Mouse (Mus musculus): ENCODE results near the gene Mesd. TPM values are rescaled to one million over a fixed set of nuclear protein-coding genes. Genes with fewer than 3 reads are reported as not detected.

The Mesd gene
- polyA plus RNA-seq (2015; fragmentation: Nextera tagmentation; extraction: Ambion mirVana): 97.9 and 104 TPM in 2 replicates

- TF ChIP-seq EP300 (IDR thresholded peaks at IDR 0.05): no peak; the same call in 1 of the 2 replicates
- peak; percentile 38 for TF ChIP-seq CTCF (IDR thresholded peaks at IDR 0.05)
- WGBS: 0% methylated on average over 55 of the region's 69 CpGs
- ATAC-seq (peak; percentile 77), DNase-seq (ENCODE audit: low spot score) (peak; percentile 98)
- peak within 1 kb of the TSS; percentile 70 for H3K9ac ChIP-seq (replicated peaks; ENCODE audit: low read depth)
- H3K4me1 ChIP-seq (ENCODE audit: insufficient read depth, low read depth, low read length): peaks cover 15% of the 10 kb centered on the region
- no peaks in the 10 kb centered on the region for H3K36me3 ChIP-seq (ENCODE audit: insufficient read depth, low read length)
- peak within 1 kb of the TSS; percentile 67 for H3K4me3 ChIP-seq (ENCODE audit: low read depth, low read length)
- H3K27me3 ChIP-seq (replicated peaks; ENCODE audit: insufficient read depth, low read length): no peaks in the 10 kb centered on the region
- peak within 1 kb of the TSS; percentile 94 for H3K4me2 ChIP-seq (replicated peaks; ENCODE audit: low read depth, low read length)
- peak within 1 kb of the TSS; percentile 98 for H3K27ac ChIP-seq (ENCODE audit: low read length)
- H3K9me3 ChIP-seq (ENCODE audit: low read length): no peaks in the 10 kb centered on the region
Observed at GRCm38 (mm10) chr7:83884021-83884658, at the start of gene Mesd, which contains the start of gene Tlnrd1. TSS of gene Mesd (plus strand) at chr7:83884466. TSS of gene Tlnrd1 (minus strand) at chr7:83884305.

GRCm38 (mm10) chr7:83838525-83839224, 45.6 kb upstream of the Mesd start:
- 0 out of 2 replicates have a peak, but pooled peaks have one; percentile 38 for ATAC-seq
- Histone ChIP-seq H3K9me3 (ENCODE audit: low read length) (no peaks in the 10 kb centered on the region), H3K27ac (ENCODE audit: low read length) (no peak overlapping the region), H3K27me3 (replicated peaks; ENCODE audit: insufficient read depth, low read length) (no peaks in the 10 kb centered on the region), H3K36me3 (ENCODE audit: insufficient read depth, low read length) (no peaks in the 10 kb centered on the region), H3K4me1 (ENCODE audit: insufficient read depth, low read depth, low read length) (peaks cover 11% of the 10 kb centered on the region; the same call in 1 of the 2 replicates), H3K4me2 (replicated peaks; ENCODE audit: low read depth, low read length) (no peak overlapping the region), H3K4me3 (ENCODE audit: low read depth, low read length) (no peak overlapping the region), H3K9ac (replicated peaks; ENCODE audit: low read depth) (no peak overlapping the region)
- WGBS: 60% methylated on average over 5 of the region's 5 CpGs
- TF ChIP-seq CTCF (IDR thresholded peaks at IDR 0.05) (no peak), EP300 (IDR thresholded peaks at IDR 0.05) (no peak)
- peak; percentile 55 for DNase-seq (ENCODE audit: low spot score)

DNA sequence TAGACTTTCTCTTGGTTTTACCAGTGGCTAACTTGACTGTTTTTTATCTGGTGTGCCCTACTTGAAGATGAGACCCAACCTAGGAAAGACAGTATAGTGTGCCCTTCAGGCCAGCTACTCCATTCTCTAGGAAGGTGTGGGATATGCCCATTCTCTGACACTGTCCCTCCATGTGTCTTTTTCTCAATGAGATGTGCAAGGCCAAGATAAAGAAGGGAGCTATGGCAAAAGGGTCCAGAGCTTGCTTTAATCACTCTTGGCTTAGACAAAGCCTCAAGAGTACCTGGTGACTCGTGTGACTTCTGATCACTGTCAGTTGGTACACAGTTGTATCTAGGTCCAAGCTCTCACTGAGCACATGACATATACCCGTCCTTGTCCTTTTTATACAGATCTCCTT, 44.2 kb upstream of the Mesd start:
- DNase-seq (ENCODE audit: low spot score) (no peak), ATAC-seq (no peak)
- 84% methylated on average over 2 of the region's 2 CpGs for WGBS
- Histone ChIP-seq H3K4me2 (replicated peaks; ENCODE audit: low read depth, low read length) (no peak overlapping the region), H3K9me3 (ENCODE audit: low read length) (no peaks in the 10 kb centered on the region), H3K4me1 (ENCODE audit: insufficient read depth, low read depth, low read length) (peaks cover 11% of the 10 kb centered on the region; the same call in 1 of the 2 replicates), H3K4me3 (ENCODE audit: low read depth, low read length) (no peak overlapping the region), H3K36me3 (ENCODE audit: insufficient read depth, low read length) (no peaks in the 10 kb centered on the region), H3K27me3 (replicated peaks; ENCODE audit: insufficient read depth, low read length) (no peaks in the 10 kb centered on the region), H3K27ac (ENCODE audit: low read length) (no peak overlapping the region), H3K9ac (replicated peaks; ENCODE audit: low read depth) (no peak overlapping the region)
- TF ChIP-seq CTCF (IDR thresholded peaks at IDR 0.05) (no peak), EP300 (IDR thresholded peaks at IDR 0.05) (no peak)

DNA sequence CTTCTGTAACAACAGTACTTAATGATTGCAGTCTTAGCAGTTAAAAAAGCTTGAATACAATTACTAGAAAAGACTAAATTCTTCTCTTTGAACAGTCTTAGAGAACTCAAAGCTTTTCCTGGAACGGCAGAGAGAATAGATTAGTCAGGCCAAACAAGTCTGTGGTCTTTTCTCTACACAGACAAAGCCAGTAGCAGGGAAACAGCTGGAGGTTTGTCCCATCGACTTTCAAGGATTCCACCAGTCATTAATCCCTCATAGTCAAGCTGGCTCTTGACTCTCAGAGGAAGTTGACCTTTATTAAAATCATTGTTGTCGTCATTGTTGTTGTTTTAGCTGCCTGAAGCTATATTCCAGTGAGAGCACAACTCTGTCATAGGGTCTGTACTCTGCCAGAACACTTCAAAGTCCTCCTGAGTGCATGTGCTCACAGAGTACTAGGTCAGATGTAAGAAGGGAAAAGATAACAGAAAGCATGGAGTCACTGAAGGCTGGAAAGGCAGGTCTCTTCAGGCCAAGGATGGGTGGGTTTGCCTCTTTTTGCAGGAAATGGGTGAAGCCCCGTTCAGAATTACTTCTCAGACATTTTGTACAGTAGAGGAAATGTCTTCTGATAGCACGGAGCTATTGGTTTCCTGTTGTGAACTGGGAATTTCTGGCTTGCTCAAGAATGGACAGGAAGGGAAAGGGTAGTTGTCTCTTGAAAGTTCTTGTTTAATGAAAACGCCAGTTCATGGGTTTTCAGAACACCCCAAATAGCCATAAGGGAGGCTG, 41.6 kb upstream of the Mesd start:
- H3K4me1 ChIP-seq (ENCODE audit: insufficient read depth, low read depth, low read length): peaks cover 18% of the 10 kb centered on the region; the same call in 1 of the 2 replicates
- H3K27me3 ChIP-seq (replicated peaks; ENCODE audit: insufficient read depth, low read length): no peaks in the 10 kb centered on the region
- no peak overlapping the region for H3K4me2 ChIP-seq (replicated peaks; ENCODE audit: low read depth, low read length)
- H3K4me3 ChIP-seq (ENCODE audit: low read depth, low read length): no peak overlapping the region
- TF ChIP-seq CTCF (IDR thresholded peaks at IDR 0.05): no peak
- peak; percentile 80 for TF ChIP-seq EP300 (IDR thresholded peaks at IDR 0.05)
- H3K9me3 ChIP-seq (ENCODE audit: low read length): no peaks in the 10 kb centered on the region
- peak; percentile 76 for DNase-seq (ENCODE audit: low spot score)
- H3K36me3 ChIP-seq (ENCODE audit: insufficient read depth, low read length): no peaks in the 10 kb centered on the region
- H3K9ac ChIP-seq (replicated peaks; ENCODE audit: low read depth): no peak overlapping the region
- WGBS: 33% methylated on average over 6 of the region's 6 CpGs
- peak overlapping the region; percentile 66 for H3K27ac ChIP-seq (ENCODE audit: low read length)
- ATAC-seq: peak; percentile 77

GRCm38 (mm10) chr7:83844807-83845206, 39.5 kb upstream of the Mesd start:
- no peaks in the 10 kb centered on the region for H3K36me3 ChIP-seq (ENCODE audit: insufficient read depth, low read length)
- WGBS: 62% methylated on average over 3 of the region's 3 CpGs
- no peak overlapping the region for H3K4me2 ChIP-seq (replicated peaks; ENCODE audit: low read depth, low read length)
- H3K4me3 ChIP-seq (ENCODE audit: low read depth, low read length): no peak overlapping the region
- no peak overlapping the region for H3K27ac ChIP-seq (ENCODE audit: low read length)
- TF ChIP-seq CTCF (IDR thresholded peaks at IDR 0.05) (no peak), EP300 (IDR thresholded peaks at IDR 0.05) (no peak)
- peaks cover 18% of the 10 kb centered on the region; the same call in 1 of the 2 replicates for H3K4me1 ChIP-seq (ENCODE audit: insufficient read depth, low read depth, low read length)
- H3K9ac ChIP-seq (replicated peaks; ENCODE audit: low read depth): no peak overlapping the region
- H3K27me3 ChIP-seq (replicated peaks; ENCODE audit: insufficient read depth, low read length): no peaks in the 10 kb centered on the region
- no peaks in the 10 kb centered on the region for H3K9me3 ChIP-seq (ENCODE audit: low read length)
- peak; percentile 21; the same call in 1 of the 2 replicates for ATAC-seq
- DNase-seq (ENCODE audit: low spot score): no peak

Measured in lung, postnatal 0 days (tissue).